Mouse (Mus musculus): ENCODE measurements around the gene Tpmt. TPM values are rescaled to one million over a fixed set of nuclear protein-coding genes. Genes with fewer than 3 reads are reported as not detected.

Tpmt gene
- total RNA-seq, 2 experiments from 2014 or later, result 4.9 to 6.0 TPM

GRCm38 (mm10) chr13:47043833-47044616, 512 bp downstream of the Tpmt start:
- peak; percentile 4 for DNase-seq (ENCODE audit: low spot score)
- intact Hi-C loops (cut with DNase I), result no loop called here

GRCm38 (mm10) chr13:47043030-47043680, 1.4 kb downstream of the Tpmt start, which contains the start of gene Kdm1b:
Gene Kdm1b (plus strand): TSS chr13:47043499.
- peak; percentile 97 for DNase-seq (ENCODE audit: low spot score)
- intact Hi-C loops (cut with DNase I), result no loop called here

GRCm38 (mm10) chr13:47042024-47042633, 2.4 kb downstream of the Tpmt start:
- DNase-seq (ENCODE audit: low spot score), result no peak
- intact Hi-C loops (cut with DNase I), result no loop called here

GRCm38 (mm10) chr13:47040061-47040460, 4.5 kb downstream of the Tpmt start:
- intact Hi-C loops (cut with DNase I), result no loop called here
- no peak for DNase-seq (ENCODE audit: low spot score)

GRCm38 (mm10) chr13:47037946-47038345, 6.6 kb downstream of the Tpmt start:
- no peak for DNase-seq (ENCODE audit: low spot score)
- intact Hi-C loops (cut with DNase I), result no loop called here

- intact Hi-C loops (cut with DNase I), result no loop called here
- no peak for DNase-seq (ENCODE audit: low spot score)
Observed at GRCm38 (mm10) chr13:47033602-47034001, 10.9 kb downstream of the Tpmt start.

- intact Hi-C loops (cut with DNase I), result no loop called here
- no peak for DNase-seq (ENCODE audit: low spot score)
Observed at GRCm38 (mm10) chr13:47030376-47031107, 14.0 kb downstream of the Tpmt start.

- no peak for DNase-seq (ENCODE audit: low spot score)
- intact Hi-C loops (cut with DNase I), result no loop called here
Observed at GRCm38 (mm10) chr13:47020798-47021197, 23.7 kb downstream of the Tpmt start.

GRCm38 (mm10) chr13:47019774-47020173, 24.8 kb downstream of the Tpmt start:
- intact Hi-C loops (cut with DNase I), result no loop called here
- no peak for DNase-seq (ENCODE audit: low spot score)

GRCm38 (mm10) chr13:47017259-47017658, 27.3 kb downstream of the Tpmt start:
- intact Hi-C loops (cut with DNase I), result loop anchor here (1.0 kb wide), 1 partner anchor 181 kb away; no protein-coding TSS in a partner anchor
- peak; percentile 17 for DNase-seq (ENCODE audit: low spot score)

- no peak for DNase-seq (ENCODE audit: low spot score)
- intact Hi-C loops (cut with DNase I), result loop anchor here (2.0 kb wide), 1 partner anchor 34 kb away; no protein-coding TSS in a partner anchor
Observed at GRCm38 (mm10) chr13:47015195-47015501, 29.4 kb downstream of the Tpmt start.

GRCm38 (mm10) chr13:47014334-47015194, 30.0 kb downstream of the Tpmt start, which contains the start of gene Nhlrc1:
Gene Nhlrc1 (minus strand): TSS chr13:47014850.
- intact Hi-C loops (cut with DNase I), result loop anchor here (1.0 to 2.0 kb wide), 3 partner anchors 34 to 175 kb away; no protein-coding TSS in a partner anchor

GRCm38 (mm10) chr13:47013740-47014139, 30.8 kb downstream of the Tpmt start:
- intact Hi-C loops (cut with DNase I), result loop anchor here (1.0 to 2.0 kb wide), 3 partner anchors 33 to 174 kb away; no protein-coding TSS in a partner anchor
- DNase-seq (ENCODE audit: low spot score), result no peak

More at GRCm38 (mm10) chr13:47014334-47015194, 30.0 kb downstream of the Tpmt start, which contains the start of gene Nhlrc1:
- DNase-seq (ENCODE audit: low spot score), result peak; percentile 56

- intact Hi-C loops (cut with DNase I), result no loop called here
- DNase-seq (ENCODE audit: low spot score), result no peak
Observed at GRCm38 (mm10) chr13:47001590-47001989, 42.9 kb downstream of the Tpmt start.

GRCm38 (mm10) chr13:46999498-46999897, 45.0 kb downstream of the Tpmt start:
- intact Hi-C loops (cut with DNase I), result no loop called here
- no peak for DNase-seq (ENCODE audit: low spot score)

- intact Hi-C loops (cut with DNase I), result no loop called here
- DNase-seq (ENCODE audit: low spot score), result no peak
Observed at GRCm38 (mm10) chr13:46997355-46997754, 47.2 kb downstream of the Tpmt start.

- intact Hi-C loops (cut with DNase I), result no loop called here
- no peak for DNase-seq (ENCODE audit: low spot score)
Observed at GRCm38 (mm10) chr13:46993274-46993551, 51.3 kb downstream of the Tpmt start.

- no peak for DNase-seq (ENCODE audit: low spot score)
- intact Hi-C loops (cut with DNase I), result no loop called here
Observed at GRCm38 (mm10) chr13:46992516-46993273, 51.8 kb downstream of the Tpmt start.
